Mouse (Mus musculus) gastrocnemius, adult 8-10 months (tissue): ENCODE measurements around the gene Tm9sf4. TPM values are rescaled to one million over a fixed set of nuclear protein-coding genes. Genes with fewer than 3 reads are reported as not detected.

Experiments used
- DNase-seq, 2 experiments: peaks; one replicate each; pipeline ENCODE4 v3.0.0; 2022; ENCODE audit warnings: low spot score in 2 of 2
- total RNA-seq, 4 experiments: library from RNA; stranded (reverse); gene quantifications; 2 replicates each; pipeline ENCODE4 v1.2.4; 2022

Tm9sf4 gene
- total RNA-seq, 4 experiments from 2014 or later, result 25.5 to 30.3 (median 28.4) TPM

GRCm38 (mm10) chr2:153157270-153157669, 3.8 kb upstream of the Tm9sf4 start:
- DNase-seq, result no peak

DNA sequence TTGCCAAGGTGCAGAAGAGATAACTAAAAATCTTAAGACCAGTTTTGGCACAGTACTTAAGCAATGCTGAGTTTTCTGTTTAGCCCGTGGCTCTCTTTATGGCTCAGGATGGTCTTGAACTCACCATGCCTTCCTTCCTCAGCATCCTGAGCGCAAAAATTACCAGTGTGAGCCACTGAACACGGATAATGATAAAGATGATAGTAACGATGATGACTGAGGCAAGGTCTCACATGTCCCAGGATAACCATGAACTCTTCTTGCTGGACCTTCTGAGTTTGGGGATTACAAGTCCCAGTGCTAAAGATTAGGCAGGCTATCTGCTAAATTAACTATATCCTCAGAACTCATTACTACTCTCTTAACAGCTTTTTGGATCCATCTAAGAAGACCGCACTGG, 970 bp upstream of the Tm9sf4 start:
- no peak for DNase-seq

- no peak for DNase-seq
Observed at GRCm38 (mm10) chr2:153161684-153162080, 579 bp downstream of the Tm9sf4 start.

DNA sequence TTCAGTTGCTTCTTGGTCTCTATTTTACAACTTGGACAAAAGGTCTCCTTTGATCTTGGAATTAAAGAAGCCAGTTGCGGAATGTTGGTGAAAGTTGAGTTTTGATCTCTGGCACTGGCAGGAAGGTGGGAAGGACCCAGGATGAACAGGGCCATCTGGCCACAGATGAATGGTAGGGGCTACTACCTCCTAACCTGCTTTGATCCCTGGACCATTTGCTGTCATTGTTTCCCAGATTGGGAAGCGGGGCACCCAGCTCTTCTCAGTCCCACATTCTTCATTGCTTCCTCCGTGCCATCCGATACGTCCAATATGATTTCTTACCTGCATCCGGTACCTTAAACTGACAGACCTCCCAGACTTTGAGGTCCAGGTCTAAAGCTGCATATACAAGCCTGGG, 6.0 kb downstream of the Tm9sf4 start:
- no peak for DNase-seq

DNA sequence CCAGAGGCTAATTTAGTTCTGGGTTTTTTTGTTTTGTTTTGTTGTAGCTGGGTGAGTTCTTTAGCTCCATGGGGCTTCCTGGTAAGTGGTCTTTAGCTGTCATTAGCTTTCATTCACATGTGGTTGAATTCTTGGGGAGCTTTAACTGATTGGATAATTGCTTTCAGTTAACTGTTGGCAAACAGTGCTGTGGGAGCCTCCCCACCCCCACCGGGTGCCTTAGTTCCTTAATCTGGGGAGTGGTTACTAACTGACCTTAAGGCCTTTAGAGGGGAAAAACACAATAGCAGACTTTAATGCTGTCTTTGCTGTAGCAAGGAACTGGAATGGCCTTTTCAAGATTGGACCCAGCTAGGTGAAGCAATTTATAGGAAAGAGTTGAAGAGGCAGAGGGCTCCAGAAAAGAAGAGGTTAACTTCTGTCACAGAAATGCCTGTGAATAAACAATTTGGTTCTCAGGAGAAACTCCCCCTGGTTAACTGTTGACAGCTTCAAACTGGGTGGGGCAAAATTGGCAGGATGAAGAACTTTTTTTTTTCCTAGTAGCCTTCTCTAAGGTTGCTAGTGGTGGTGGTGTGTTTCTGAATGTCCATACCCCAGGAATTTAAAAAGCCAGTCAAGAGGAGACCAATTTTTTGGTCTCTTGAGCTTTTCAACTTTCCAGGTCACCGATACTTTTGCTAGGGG, 7.2 kb downstream of the Tm9sf4 start:
- no peak for DNase-seq

- no peak for DNase-seq
Observed at GRCm38 (mm10) chr2:153170490-153171224, 9.6 kb downstream of the Tm9sf4 start.

- no peak for DNase-seq
Observed at GRCm38 (mm10) chr2:153171966-153172365, 10.9 kb downstream of the Tm9sf4 start.

- DNase-seq, result no peak
Observed at GRCm38 (mm10) chr2:153175995-153176570, 15.0 kb downstream of the Tm9sf4 start.

DNA sequence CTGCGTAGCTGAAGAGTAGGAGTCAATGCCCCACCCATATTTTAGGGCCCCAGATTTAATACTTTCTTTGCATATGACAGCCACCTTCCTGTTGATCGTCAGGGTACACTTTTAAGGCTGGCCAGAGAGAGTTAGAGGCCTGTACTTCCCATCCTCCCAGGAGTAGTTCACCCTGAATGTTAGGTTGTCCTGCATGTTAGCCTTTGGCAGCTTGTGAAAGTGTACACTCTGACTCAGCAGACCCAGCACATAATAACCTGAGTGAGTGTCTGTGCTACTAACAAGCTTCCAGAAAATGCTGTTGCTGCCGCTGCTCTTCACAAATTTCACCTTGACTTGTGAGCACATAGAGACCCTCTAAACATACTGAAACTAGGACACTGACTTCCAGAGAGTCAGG, 16.1 kb downstream of the Tm9sf4 start:
- no peak for DNase-seq

GRCm38 (mm10) chr2:153179126-153179860, 18.2 kb downstream of the Tm9sf4 start:
- no peak for DNase-seq

DNA sequence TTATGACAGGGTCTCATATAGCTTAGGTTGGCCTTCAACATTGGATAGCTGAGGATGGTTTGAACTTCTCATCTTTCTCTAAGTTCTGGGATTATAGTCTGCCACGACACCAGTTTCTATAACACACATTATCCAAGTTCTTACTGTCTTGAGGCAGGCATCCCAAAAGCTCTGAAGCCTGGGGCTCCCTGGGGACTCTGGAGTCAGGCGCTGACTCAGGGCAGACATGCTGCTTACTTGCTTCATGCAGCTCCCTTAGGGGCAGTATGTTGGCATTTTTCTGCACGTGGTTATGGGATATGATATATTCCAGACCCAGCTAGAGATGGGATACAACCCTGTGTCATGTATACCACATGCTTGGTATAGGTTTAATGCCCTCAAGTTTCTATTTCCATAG, 18.9 kb downstream of the Tm9sf4 start:
- no peak for DNase-seq

- DNase-seq, result no peak
Observed at GRCm38 (mm10) chr2:153186176-153186591, 25.1 kb downstream of the Tm9sf4 start.

GRCm38 (mm10) chr2:153187848-153188247, 26.7 kb downstream of the Tm9sf4 start:
- no peak for DNase-seq

DNA sequence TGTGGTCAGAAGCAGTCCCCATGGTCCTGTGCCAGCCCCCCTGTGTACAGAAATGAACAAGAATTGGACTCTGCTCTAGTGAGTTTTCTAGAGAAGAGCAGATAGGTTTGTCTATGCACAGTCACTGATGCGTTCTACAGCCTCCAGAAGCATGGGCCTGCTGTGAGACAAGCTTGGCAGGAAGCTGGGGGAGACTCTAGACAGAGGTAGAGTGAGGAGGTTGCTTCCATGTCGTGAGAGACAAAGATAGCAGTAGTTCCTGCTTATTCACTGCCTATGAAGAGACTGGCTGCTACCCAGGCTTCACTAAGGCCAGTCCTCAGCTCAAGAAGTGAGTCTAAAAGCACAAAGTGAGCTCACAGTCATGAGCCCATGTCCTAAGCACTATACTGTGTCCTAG, 30.1 kb downstream of the Tm9sf4 start:
- no peak for DNase-seq

GRCm38 (mm10) chr2:153194255-153194654, 33.2 kb downstream of the Tm9sf4 start:
- DNase-seq, result no peak

DNA sequence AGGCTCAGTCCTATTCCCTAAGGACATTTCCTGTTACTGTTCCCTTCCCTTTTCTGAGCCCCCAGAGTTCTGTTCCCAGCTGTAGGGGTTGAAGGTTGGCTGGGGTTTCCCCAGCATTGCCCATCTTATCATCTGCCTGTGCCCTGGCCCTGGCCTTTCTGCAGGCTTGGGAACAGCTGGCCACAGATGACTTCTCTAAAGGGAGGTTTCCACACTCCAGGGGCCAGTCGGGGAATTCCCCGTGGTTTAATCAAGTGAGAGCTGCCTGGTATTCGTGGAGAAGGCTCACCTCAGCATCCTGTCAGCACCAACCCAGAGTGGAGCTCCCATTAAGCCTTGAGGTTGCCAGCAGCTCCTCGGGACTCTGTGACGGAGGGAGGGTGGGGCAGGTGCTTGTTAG, 37.4 kb downstream of the Tm9sf4 start:
- no peak for DNase-seq

GRCm38 (mm10) chr2:153199114-153199513, 38.0 kb downstream of the Tm9sf4 start:
- DNase-seq, result no peak

DNA sequence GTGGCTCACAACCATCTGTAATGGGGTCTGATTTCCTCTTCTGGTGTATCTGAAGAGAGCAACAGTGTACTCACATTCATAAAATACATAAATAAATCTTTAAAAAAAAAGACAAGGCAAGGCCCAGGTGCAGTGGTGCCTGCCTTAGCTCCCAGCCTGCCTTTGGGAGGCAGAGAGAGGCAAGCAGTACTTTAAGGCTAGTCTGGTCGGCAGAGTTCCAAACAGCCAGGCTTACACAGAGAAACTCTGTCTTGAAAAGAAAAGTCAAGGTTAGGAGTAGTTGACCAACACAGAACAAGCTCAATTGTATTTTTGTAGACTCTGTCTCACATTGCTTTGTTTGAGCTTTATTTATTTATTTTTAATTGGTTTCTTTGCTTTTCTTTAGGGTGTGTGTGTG, 41.7 kb downstream of the Tm9sf4 start:
- DNase-seq, result no peak

GRCm38 (mm10) chr2:153208149-153208548, 47.0 kb downstream of the Tm9sf4 start:
- DNase-seq, result no peak

GRCm38 (mm10) chr2:153209286-153209685, 48.2 kb downstream of the Tm9sf4 start:
- no peak for DNase-seq

DNA sequence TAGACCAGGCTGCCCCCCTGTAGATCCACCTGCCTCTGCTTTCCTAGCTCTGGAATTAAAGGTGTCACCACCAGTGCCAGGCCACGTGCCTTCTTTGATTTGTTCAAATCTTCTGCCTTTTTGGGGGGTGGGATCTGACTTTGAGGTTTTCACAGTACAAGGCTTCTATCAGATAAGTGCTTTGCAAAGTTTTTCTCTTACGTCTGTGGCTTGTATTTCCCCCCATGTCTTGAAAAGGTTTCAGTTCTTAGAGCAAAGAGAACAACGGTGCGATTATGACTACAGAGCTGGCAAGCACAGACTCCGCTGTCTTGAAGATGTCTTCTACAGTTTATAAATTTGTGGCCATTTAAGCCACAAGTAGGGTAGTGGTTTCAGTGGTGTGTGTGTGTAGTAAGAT, 50.3 kb downstream of the Tm9sf4 start:
- DNase-seq, result no peak

GRCm38 (mm10) chr2:153213351-153213750, 52.2 kb downstream of the Tm9sf4 start:
- no peak for DNase-seq
